Mouse (Mus musculus) ES-Bruce4 (cell line): ENCODE data around the gene Polr2e. TPM values are rescaled to one million over a fixed set of nuclear protein-coding genes. Genes with fewer than 3 reads are reported as not detected.

Experiments
- H3K27ac ChIP-seq: 2 replicates; pipeline ENCODE4 v1.5.1; 2012; ENCODE audit warnings: low read length, inconsistent platforms; ENCODE audit not compliant: insufficient read depth
- H3K27me3 ChIP-seq: 2 replicates; pipeline ENCODE4 v1.6.1; 2012; ENCODE audit warnings: mild to moderate bottlenecking, low read length, inconsistent platforms; ENCODE audit not compliant: control insufficient read depth, poor library complexity, insufficient read depth, severe bottlenecking
- H3K36me3 ChIP-seq: 2 replicates; pipeline ENCODE4 v1.6.1; 2012; ENCODE audit warnings: inconsistent platforms, mild to moderate bottlenecking, low read length, moderate library complexity; ENCODE audit not compliant: control insufficient read depth, poor library complexity, insufficient read depth, severe bottlenecking
- H3K4me1 ChIP-seq: one replicate; pipeline ENCODE4 v1.8.1; 2011; ENCODE audit warnings: low read length; ENCODE audit not compliant: control insufficient read depth, insufficient read depth
- H3K4me3 ChIP-seq: 2 replicates; pipeline ENCODE4 v1.5.1; 2011; ENCODE audit warnings: low read depth, mild to moderate bottlenecking, low read length
- H3K9ac ChIP-seq: 2 replicates; pipeline ENCODE4 v1.6.1; 2012; ENCODE audit warnings: low read depth, mild to moderate bottlenecking, inconsistent platforms; ENCODE audit not compliant: poor library complexity, severe bottlenecking
- H3K9me3 ChIP-seq: replicated peaks from 2 replicates; pipeline ENCODE4 v1.6.1; 2012; ENCODE audit warnings: mild to moderate bottlenecking, low read length, inconsistent platforms; ENCODE audit not compliant: control insufficient read depth, poor library complexity, insufficient read depth, severe bottlenecking
- CTCF ChIP-seq: IDR thresholded peaks from one replicate; pipeline ENCODE4 v1.8.1; 2011; ENCODE audit warnings: low read depth, low read length
- EP300 ChIP-seq: IDR thresholded peaks from 2 replicates; pipeline ENCODE4 v1.6.1; 2011; ENCODE audit warnings: low read depth, low read length; ENCODE audit not compliant: insufficient read depth
- POLR2A ChIP-seq: IDR thresholded peaks from one replicate; pipeline ENCODE4 v1.8.1; 2011; ENCODE audit warnings: low read length; ENCODE audit not compliant: insufficient read depth
- polyA plus RNA-seq: library from polyadenylated mRNA; stranded (reverse); fragments of >200 nt; gene quantifications from 2 replicates; pipeline ENCODE4 v1.2.4, GENCODE M21; 2011; ENCODE audit warnings: low read depth; ENCODE audit not compliant: missing spikeins, insufficient read depth, insufficient read length

Polr2e gene
- 176 and 180 TPM in 2 replicates for polyA plus RNA-seq

DNA sequence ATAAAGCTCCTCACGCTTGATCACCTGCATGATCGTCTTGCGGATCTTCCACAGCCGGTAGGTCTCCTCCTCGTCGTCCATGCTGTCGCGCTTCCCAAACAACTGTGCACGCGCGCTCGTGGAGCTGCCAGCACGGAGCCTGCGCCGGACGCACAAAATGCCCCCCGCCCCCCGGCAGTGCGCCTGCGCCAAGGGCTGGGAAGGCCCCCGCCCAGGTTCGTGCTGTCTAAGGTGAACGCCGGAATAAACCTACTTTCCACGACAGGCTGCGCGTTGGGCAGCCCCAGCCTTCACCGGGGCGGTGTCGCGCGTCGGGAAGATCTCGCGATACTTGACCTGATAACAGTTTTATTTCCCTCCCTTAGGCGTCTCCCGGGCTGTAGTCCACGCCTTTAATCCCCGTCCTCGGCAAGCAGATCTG lies at the start of gene Polr2e:
TSS of gene Polr2e (minus strand) at position 237 of the 421 bp plus-strand sequence.
- peak within 1 kb of the TSS; percentile 83 for H3K4me3 ChIP-seq
- peak within 1 kb of the TSS; percentile 83 for H3K9ac ChIP-seq
- no peaks in the 10 kb centered on the region for H3K27me3 ChIP-seq
- peak within 1 kb of the TSS; percentile 73 for H3K27ac ChIP-seq
- H3K9me3 ChIP-seq: no peaks in the 10 kb centered on the region
- TF ChIP-seq POLR2A (no peak), CTCF (no peak), EP300 (peak; percentile 68; the same call in 1 of the 2 replicates)
- peaks cover 2% of the 10 kb centered on the region for H3K4me1 ChIP-seq
- peaks cover 27% of the 10 kb centered on the region for H3K36me3 ChIP-seq

GRCm38 (mm10) chr10:80089146-80089545 lies 49.6 kb upstream of the Polr2e start:
- Histone ChIP-seq H3K9ac (no peak overlapping the region), H3K4me3 (no peak overlapping the region), H3K27ac (no peak overlapping the region), H3K27me3 (no peaks in the 10 kb centered on the region), H3K9me3 (no peaks in the 10 kb centered on the region), H3K36me3 (no peaks in the 10 kb centered on the region; the same call in 1 of the 2 replicates), H3K4me1 (no peaks in the 10 kb centered on the region)
- TF ChIP-seq CTCF: peak; percentile 6
- TF ChIP-seq POLR2A: no peak

DNA sequence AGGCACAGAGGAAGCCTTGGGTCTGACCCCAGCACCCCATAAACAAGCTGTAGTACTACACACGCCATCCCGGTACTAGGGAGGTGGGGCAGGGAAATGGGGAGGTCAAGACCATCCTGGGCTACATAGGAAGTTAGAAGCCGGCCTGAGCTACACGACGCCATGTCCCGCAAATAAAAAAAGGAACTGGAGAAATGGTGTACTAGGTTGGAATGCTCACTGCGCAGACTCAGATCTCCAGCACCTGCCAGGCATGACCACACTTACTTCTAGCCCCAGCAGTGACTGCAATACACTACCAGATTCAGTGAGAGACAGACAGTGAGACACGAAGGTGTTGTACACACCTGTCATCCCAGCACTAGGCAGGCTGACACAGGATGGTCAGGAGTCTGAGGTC lies 47.9 kb upstream of the Polr2e start:
- Histone ChIP-seq H3K36me3 (no peaks in the 10 kb centered on the region; the same call in 1 of the 2 replicates), H3K9me3 (no peaks in the 10 kb centered on the region), H3K27ac (no peak overlapping the region), H3K27me3 (no peaks in the 10 kb centered on the region), H3K4me1 (no peaks in the 10 kb centered on the region), H3K9ac (no peak overlapping the region), H3K4me3 (no peak overlapping the region)
- TF ChIP-seq EP300: no peak
- no peak for TF ChIP-seq CTCF
- TF ChIP-seq POLR2A: no peak

GRCm38 (mm10) chr10:80086847-80087246 lies 47.3 kb upstream of the Polr2e start:
- Histone ChIP-seq H3K27me3 (no peaks in the 10 kb centered on the region), H3K4me3 (no peak overlapping the region), H3K4me1 (no peaks in the 10 kb centered on the region), H3K9ac (no peak overlapping the region), H3K36me3 (no peaks in the 10 kb centered on the region; the same call in 1 of the 2 replicates), H3K27ac (no peak overlapping the region), H3K9me3 (no peaks in the 10 kb centered on the region)
- TF ChIP-seq CTCF: no peak
- TF ChIP-seq POLR2A: no peak
- TF ChIP-seq EP300: no peak

DNA sequence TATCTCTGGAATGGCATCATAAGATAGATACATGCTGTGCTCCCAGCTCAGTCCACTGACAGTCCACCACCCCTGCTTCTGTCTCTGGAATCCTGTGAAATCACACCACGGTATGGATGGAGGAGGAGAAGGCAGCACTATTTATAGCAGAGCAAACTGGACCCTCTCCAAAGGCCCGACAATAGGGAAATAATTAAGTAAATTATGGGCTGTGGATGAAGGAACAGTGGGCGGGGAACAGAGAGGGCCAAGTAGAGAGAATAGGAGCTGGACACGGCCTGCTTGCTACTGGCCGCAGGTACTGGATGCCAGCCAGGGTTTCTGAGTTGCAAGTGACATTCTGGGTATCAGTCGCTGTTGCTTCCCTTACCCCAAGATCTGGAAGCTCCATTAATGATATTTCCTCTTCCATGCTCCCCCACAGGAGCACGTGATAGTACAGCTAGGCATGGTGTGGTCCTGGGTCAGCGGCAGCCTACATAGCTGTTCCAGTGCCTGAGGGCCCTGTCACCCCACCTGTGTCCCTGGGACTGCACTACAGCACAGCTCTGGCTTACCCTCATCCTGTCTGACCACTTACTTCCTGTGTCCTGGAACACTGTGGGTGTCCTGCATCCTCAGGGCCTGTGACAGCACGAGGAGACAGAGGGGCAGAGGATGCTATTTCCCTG lies 45.4 kb upstream of the Polr2e start:
- no peak overlapping the region for H3K9ac ChIP-seq
- no peaks in the 10 kb centered on the region for H3K9me3 ChIP-seq
- no peaks in the 10 kb centered on the region for H3K4me1 ChIP-seq
- no peaks in the 10 kb centered on the region; the same call in 1 of the 2 replicates for H3K36me3 ChIP-seq
- no peak overlapping the region for H3K27ac ChIP-seq
- H3K27me3 ChIP-seq: no peaks in the 10 kb centered on the region
- TF ChIP-seq POLR2A: no peak
- TF ChIP-seq CTCF: no peak
- no peak overlapping the region for H3K4me3 ChIP-seq

GRCm38 (mm10) chr10:80081075-80081474 lies 41.5 kb upstream of the Polr2e start:
- Histone ChIP-seq H3K36me3 (peaks cover 2% of the 10 kb centered on the region; the same call in 1 of the 2 replicates), H3K9ac (no peak overlapping the region), H3K4me1 (peaks cover 2% of the 10 kb centered on the region), H3K9me3 (no peaks in the 10 kb centered on the region), H3K4me3 (no peak overlapping the region), H3K27me3 (no peaks in the 10 kb centered on the region), H3K27ac (no peak overlapping the region)
- no peak for TF ChIP-seq CTCF
- TF ChIP-seq POLR2A: no peak
- no peak for TF ChIP-seq EP300
